ENCODE assay signal across 31 mouse cellular contexts in the genomic region with DNA sequence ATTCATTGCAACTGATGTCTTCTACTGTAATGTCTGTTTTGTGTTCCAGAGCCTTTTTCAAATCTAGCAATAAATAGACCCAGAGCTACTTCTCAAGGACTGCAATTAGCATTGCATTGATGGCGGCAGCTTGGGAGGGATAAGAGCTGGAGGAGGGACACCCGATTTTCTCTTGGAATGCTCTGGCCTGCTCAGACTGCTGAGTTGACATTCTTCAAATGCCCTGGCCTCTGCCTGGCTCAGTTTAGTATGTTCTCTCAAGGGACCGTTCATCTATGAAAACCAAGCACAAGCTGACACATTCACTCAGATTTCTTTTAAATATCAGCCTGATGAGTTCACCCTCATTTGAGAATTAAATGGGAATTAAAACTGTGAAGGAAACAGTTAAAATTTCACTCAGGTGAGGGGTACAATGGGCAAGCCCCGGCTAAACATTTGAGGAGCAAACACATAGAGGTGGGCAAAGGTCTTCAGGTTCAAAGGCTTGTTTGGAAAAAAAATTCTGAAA.
DNase-seq lines count a peak whose midpoint lies in the region; ATAC-seq and TF ChIP-seq lines count a peak whose summit lies in the region.
"Had no signal": no experiment of that assay in that cellular context is flagged by ENCODE, and none has a peak within 500 bp of the region (broad histone marks: within the 10 kb centered on the region; RNA-seq: fewer than 3 reads in every experiment).

No protein-coding gene starts in this region.

- DNase-seq in liver, adult 2 months (ENCODE audit: extremely low read depth, low read depth, low spot score), result peak; percentile 67
- no peak for DNase-seq in liver, postnatal 0 days
- peak; percentile 51 for DNase-seq in adipocyte (ENCODE audit: low spot score)
- peak; percentile 43 to 62 for DNase-seq in kidney, adult 8-10 months
- peak; percentile 48 to 65 for DNase-seq in kidney, postnatal 36 days
- DNase-seq in gastrocnemius, postnatal 10 days, result no peak
- DNase-seq: adrenal gland, postnatal 14 days; B cell, adult 2 months; cerebellum, adult 18-20 months; cerebellum, postnatal 10 days; forebrain, postnatal 0 days; gastrocnemius, postnatal 25 days; heart, adult 11 months; heart, postnatal 36 days; liver; lung, postnatal 4 days; retina, postnatal 1 day; right cerebral cortex, postnatal 14 days; thymus, adult 18-20 months; thymus, postnatal 25 days had no signal

- no peaks in the 10 kb centered on the region for H3K79me2 ChIP-seq in liver, adult 2 months (ENCODE audit: control insufficient read depth, insufficient read depth, low read length)

- H3K27ac ChIP-seq in liver, adult 2 months (replicated peaks; ENCODE audit: insufficient read depth, low read depth, low read length), result peak overlapping the region; percentile 75
- no peak overlapping the region for H3K27ac ChIP-seq in liver, postnatal 0 days (ENCODE audit: low read depth)
- H3K27ac ChIP-seq: forebrain, embryonic 12.5 days; heart, embryonic 10.5 days; heart, embryonic 15.5 days; hindbrain, embryonic 13.5 days; liver, embryonic 15.5 days; midbrain, embryonic 12.5 days; neural tube, embryonic 13.5 days had no signal

- no peak overlapping the region for H3K9ac ChIP-seq in liver, adult 2 months (ENCODE audit: low read depth, low read length)
- no peak overlapping the region for H3K9ac ChIP-seq in liver, postnatal 0 days (replicated peaks)
- H3K9ac ChIP-seq: forebrain, embryonic 12.5 days; forebrain, postnatal 0 days; heart, embryonic 15.5 days; hindbrain, embryonic 13.5 days; liver, embryonic 15.5 days; midbrain, embryonic 12.5 days; neural tube, embryonic 13.5 days had no signal

- H3K27me3 ChIP-seq in liver, adult 2 months (ENCODE audit: control insufficient read depth, insufficient read depth, low read length), result no peaks in the 10 kb centered on the region
- no peaks in the 10 kb centered on the region for H3K27me3 ChIP-seq in liver, postnatal 0 days (ENCODE audit: insufficient read depth, low read length)
- H3K27me3 ChIP-seq: forebrain, embryonic 12.5 days; heart, embryonic 15.5 days; hindbrain, embryonic 13.5 days; liver, embryonic 15.5 days; midbrain, embryonic 12.5 days; neural tube, embryonic 13.5 days had no signal

- H3K4me2 ChIP-seq in liver, postnatal 0 days (ENCODE audit: low read depth, low read length), result no peak overlapping the region
- H3K4me2 ChIP-seq: forebrain, embryonic 12.5 days; heart, embryonic 15.5 days; hindbrain, embryonic 13.5 days; liver, embryonic 15.5 days; midbrain, embryonic 12.5 days; neural tube, embryonic 13.5 days had no signal

- WGBS in liver, adult 2 months, result 39% methylated on average over 4 of the region's 4 CpGs
- 59% methylated on average over 4 of the region's 4 CpGs for WGBS in liver, postnatal 0 days (ENCODE audit: insufficient replicate concordance)

- H3K36me3 ChIP-seq in liver, adult 2 months (ENCODE audit: control insufficient read depth, insufficient read depth, low read length), result no peaks in the 10 kb centered on the region
- H3K36me3 ChIP-seq in liver, postnatal 0 days (replicated peaks; ENCODE audit: insufficient read depth, low read length), result no peaks in the 10 kb centered on the region
- H3K36me3 ChIP-seq: forebrain, embryonic 12.5 days; heart, embryonic 10.5 days; heart, embryonic 15.5 days; hindbrain, embryonic 13.5 days; liver, embryonic 15.5 days; midbrain, embryonic 12.5 days; neural tube, embryonic 13.5 days had no signal

- no peak for ATAC-seq in liver, postnatal 0 days
- no peak for ATAC-seq in inflammation-experienced regulatory T-cells, adult 6 months
- ATAC-seq: forebrain, postnatal 0 days; intestine, postnatal 0 days had no signal

- TF ChIP-seq CTCF in liver, adult 2 months (IDR thresholded peaks at IDR 0.05; ENCODE audit: low read depth, low read length), result no peak
- no peak for TF ChIP-seq CTCF in liver, postnatal 0 days (IDR thresholded peaks at IDR 0.05; ENCODE audit: low read depth)

- no peak for TF ChIP-seq POLR2A in liver, adult 2 months (IDR thresholded peaks at IDR 0.05; ENCODE audit: extremely low read depth, insufficient read depth, low read length)

- no peak for TF ChIP-seq EP300 in liver, postnatal 0 days (IDR thresholded peaks at IDR 0.05; ENCODE audit: low read depth)

- H3K4me3 ChIP-seq in liver, adult 2 months (ENCODE audit: insufficient read depth, low read depth, low read length), result no peak overlapping the region
- no peak overlapping the region for H3K4me3 ChIP-seq in liver, postnatal 0 days (ENCODE audit: low read depth, low read length)
- H3K4me3 ChIP-seq: erythroblast, embryonic 14.5 days; forebrain, embryonic 12.5 days; heart, embryonic 10.5 days; heart, embryonic 15.5 days; hindbrain, embryonic 13.5 days; liver, embryonic 15.5 days; megakaryocyte, embryonic 14.5 days; midbrain, embryonic 12.5 days; neural tube, embryonic 13.5 days had no signal

- no peaks in the 10 kb centered on the region for H3K9me3 ChIP-seq in liver, postnatal 0 days (ENCODE audit: low read length)
- H3K9me3 ChIP-seq: forebrain, embryonic 12.5 days; heart, embryonic 10.5 days; heart, embryonic 15.5 days; hindbrain, embryonic 13.5 days; liver, embryonic 15.5 days; megakaryocyte, embryonic 14.5 days; midbrain, embryonic 12.5 days; neural tube, embryonic 13.5 days had no signal

- H3K4me1 ChIP-seq in liver, adult 2 months (ENCODE audit: control insufficient read depth, insufficient read depth, low read length), result peaks cover 35% of the 10 kb centered on the region
- peaks cover 27% of the 10 kb centered on the region for H3K4me1 ChIP-seq in liver, postnatal 0 days (ENCODE audit: insufficient read depth)
- H3K4me1 ChIP-seq: hindbrain, embryonic 13.5 days; midbrain, embryonic 12.5 days; neural tube, embryonic 13.5 days had no signal

Comparison
In these comparisons a context has a peak if more than half of its experiments do, and no peak if none do; other contexts are left out.
1. DNase-seq: peak in liver, adult 2 months (single experiment), adipocyte (single experiment), kidney, adult 8-10 months (2 of 2) and kidney, postnatal 36 days (2 of 2); none in liver, postnatal 0 days (single experiment) and gastrocnemius, postnatal 10 days (single experiment).